Mouse (Mus musculus): ENCODE data around the gene Magi1. TPM values are rescaled to one million over a fixed set of nuclear protein-coding genes. Genes with fewer than 3 reads are reported as not detected.
A peak's percentile ranks its signal among the peaks of the same experiment; 100 is the strongest.

The Magi1 gene
- total and polyA plus RNA-seq, 2 experiments, result 4.9 to 17.7 TPM

GRCm38 (mm10) chr6:94238643-94239042, 45.1 kb downstream of the Magi1 start:
- 86% methylated on average over 2 of the region's 2 CpGs for WGBS
- H3K27me3 ChIP-seq (ENCODE audit: control insufficient read depth, insufficient read depth, low read length), result no peaks in the 10 kb centered on the region
- H3K79me2 ChIP-seq (ENCODE audit: control insufficient read depth, insufficient read depth, low read length), result peaks cover 58% of the 10 kb centered on the region
- no peaks in the 10 kb centered on the region for H3K36me3 ChIP-seq (ENCODE audit: control insufficient read depth, insufficient read depth, low read length)
- TF ChIP-seq POLR2A (IDR thresholded peaks at IDR 0.05; ENCODE audit: extremely low read depth, insufficient read depth, low read length), result no peak
- TF ChIP-seq CTCF (IDR thresholded peaks at IDR 0.05; ENCODE audit: low read depth, low read length), result no peak
- no peak overlapping the region for H3K27ac ChIP-seq (replicated peaks; ENCODE audit: insufficient read depth, low read depth, low read length)
- H3K9ac ChIP-seq (ENCODE audit: low read depth, low read length), result no peak overlapping the region
- H3K4me3 ChIP-seq (ENCODE audit: insufficient read depth, low read depth, low read length), result no peak overlapping the region
- no peak for DNase-seq (ENCODE audit: extremely low read depth, low read depth, low spot score)
- peaks cover 10% of the 10 kb centered on the region for H3K4me1 ChIP-seq (ENCODE audit: control insufficient read depth, insufficient read depth, low read length)

GRCm38 (mm10) chr6:94236899-94237298, 46.8 kb downstream of the Magi1 start:
- TF ChIP-seq POLR2A (IDR thresholded peaks at IDR 0.05; ENCODE audit: extremely low read depth, insufficient read depth, low read length) (no peak), CTCF (IDR thresholded peaks at IDR 0.05; ENCODE audit: low read depth, low read length) (no peak)
- H3K27ac ChIP-seq (replicated peaks; ENCODE audit: insufficient read depth, low read depth, low read length), result no peak overlapping the region
- no peak overlapping the region for H3K9ac ChIP-seq (ENCODE audit: low read depth, low read length)
- no peaks in the 10 kb centered on the region for H3K36me3 ChIP-seq (ENCODE audit: control insufficient read depth, insufficient read depth, low read length)
- no peaks in the 10 kb centered on the region for H3K27me3 ChIP-seq (ENCODE audit: control insufficient read depth, insufficient read depth, low read length)
- peaks cover 54% of the 10 kb centered on the region for H3K79me2 ChIP-seq (ENCODE audit: control insufficient read depth, insufficient read depth, low read length)
- peaks cover 16% of the 10 kb centered on the region for H3K4me1 ChIP-seq (ENCODE audit: control insufficient read depth, insufficient read depth, low read length)
- H3K4me3 ChIP-seq (ENCODE audit: insufficient read depth, low read depth, low read length), result no peak overlapping the region
- WGBS, result 87% methylated on average over 2 of the region's 2 CpGs
- DNase-seq (ENCODE audit: extremely low read depth, low read depth, low spot score), result no peak

GRCm38 (mm10) chr6:94232243-94232785, 51.4 kb downstream of the Magi1 start:
- no peaks in the 10 kb centered on the region for H3K27me3 ChIP-seq (ENCODE audit: control insufficient read depth, insufficient read depth, low read length)
- no peak for TF ChIP-seq POLR2A (IDR thresholded peaks at IDR 0.05; ENCODE audit: extremely low read depth, insufficient read depth, low read length)
- 64% methylated on average over 3 of the region's 3 CpGs for WGBS
- no peak overlapping the region for H3K4me3 ChIP-seq (ENCODE audit: insufficient read depth, low read depth, low read length)
- H3K9ac ChIP-seq (ENCODE audit: low read depth, low read length), result no peak overlapping the region
- H3K27ac ChIP-seq (replicated peaks; ENCODE audit: insufficient read depth, low read depth, low read length), result no peak overlapping the region
- H3K4me1 ChIP-seq (ENCODE audit: control insufficient read depth, insufficient read depth, low read length), result peaks cover 13% of the 10 kb centered on the region
- H3K79me2 ChIP-seq (ENCODE audit: control insufficient read depth, insufficient read depth, low read length), result peaks cover 52% of the 10 kb centered on the region
- no peak for DNase-seq (ENCODE audit: extremely low read depth, low read depth, low spot score)
- no peaks in the 10 kb centered on the region for H3K36me3 ChIP-seq (ENCODE audit: control insufficient read depth, insufficient read depth, low read length)

- no peak for TF ChIP-seq CTCF (IDR thresholded peaks at IDR 0.05; ENCODE audit: low read depth, low read length)
- TF ChIP-seq POLR2A (IDR thresholded peaks at IDR 0.05; ENCODE audit: extremely low read depth, insufficient read depth, low read length), result no peak
- no peak overlapping the region for H3K9ac ChIP-seq (ENCODE audit: low read depth, low read length)
- H3K79me2 ChIP-seq (ENCODE audit: control insufficient read depth, insufficient read depth, low read length), result peaks cover 52% of the 10 kb centered on the region
- H3K36me3 ChIP-seq (ENCODE audit: control insufficient read depth, insufficient read depth, low read length), result no peaks in the 10 kb centered on the region
- 25% methylated on average over 4 of the region's 4 CpGs for WGBS
- H3K4me1 ChIP-seq (ENCODE audit: control insufficient read depth, insufficient read depth, low read length), result peaks cover 13% of the 10 kb centered on the region
- DNase-seq (ENCODE audit: extremely low read depth, low read depth, low spot score), result peak; percentile 51
- no peaks in the 10 kb centered on the region for H3K27me3 ChIP-seq (ENCODE audit: control insufficient read depth, insufficient read depth, low read length)
- H3K4me3 ChIP-seq (ENCODE audit: insufficient read depth, low read depth, low read length), result no peak overlapping the region
- peak overlapping the region; percentile 41 for H3K27ac ChIP-seq (replicated peaks; ENCODE audit: insufficient read depth, low read depth, low read length)
Measured at GRCm38 (mm10) chr6:94231831-94232230, 51.9 kb downstream of the Magi1 start.

- peaks cover 13% of the 10 kb centered on the region for H3K4me1 ChIP-seq (ENCODE audit: control insufficient read depth, insufficient read depth, low read length)
- TF ChIP-seq POLR2A (IDR thresholded peaks at IDR 0.05; ENCODE audit: extremely low read depth, insufficient read depth, low read length) (no peak), CTCF (IDR thresholded peaks at IDR 0.05; ENCODE audit: low read depth, low read length) (no peak)
- DNase-seq (ENCODE audit: extremely low read depth, low read depth, low spot score), result peak; percentile 87
- no peak overlapping the region; the same call in 1 of the 2 replicates for H3K27ac ChIP-seq (replicated peaks; ENCODE audit: insufficient read depth, low read depth, low read length)
- peaks cover 49% of the 10 kb centered on the region for H3K79me2 ChIP-seq (ENCODE audit: control insufficient read depth, insufficient read depth, low read length)
- WGBS, result 20% methylated on average over 7 of the region's 7 CpGs
- H3K36me3 ChIP-seq (ENCODE audit: control insufficient read depth, insufficient read depth, low read length), result no peaks in the 10 kb centered on the region
- H3K9ac ChIP-seq (ENCODE audit: low read depth, low read length), result no peak overlapping the region
- H3K27me3 ChIP-seq (ENCODE audit: control insufficient read depth, insufficient read depth, low read length), result no peaks in the 10 kb centered on the region
- no peak overlapping the region for H3K4me3 ChIP-seq (ENCODE audit: insufficient read depth, low read depth, low read length)
Measured at GRCm38 (mm10) chr6:94231367-94231766, 52.4 kb downstream of the Magi1 start.

- no peak overlapping the region for H3K4me3 ChIP-seq (ENCODE audit: insufficient read depth, low read depth, low read length)
- TF ChIP-seq POLR2A (IDR thresholded peaks at IDR 0.05; ENCODE audit: extremely low read depth, insufficient read depth, low read length) (no peak), CTCF (IDR thresholded peaks at IDR 0.05; ENCODE audit: low read depth, low read length) (no peak)
- peak overlapping the region; percentile 60 for H3K27ac ChIP-seq (replicated peaks; ENCODE audit: insufficient read depth, low read depth, low read length)
Measured at GRCm38 (mm10) chr6:94230918-94231317, 52.8 kb downstream of the Magi1 start.

More at GRCm38 (mm10) chr6:94230918-94231317, 52.8 kb downstream of the Magi1 start:
- Histone ChIP-seq H3K79me2 (ENCODE audit: control insufficient read depth, insufficient read depth, low read length) (peaks cover 51% of the 10 kb centered on the region), H3K36me3 (ENCODE audit: control insufficient read depth, insufficient read depth, low read length) (no peaks in the 10 kb centered on the region), H3K4me1 (ENCODE audit: control insufficient read depth, insufficient read depth, low read length) (peaks cover 15% of the 10 kb centered on the region), H3K9ac (ENCODE audit: low read depth, low read length) (no peak overlapping the region), H3K27me3 (ENCODE audit: control insufficient read depth, insufficient read depth, low read length) (no peaks in the 10 kb centered on the region)
- WGBS, result 30% methylated on average over 3 of the region's 3 CpGs
- DNase-seq (ENCODE audit: extremely low read depth, low read depth, low spot score), result no peak
